Mouse (Mus musculus) lung, postnatal 0 days (tissue): Measurements from ENCODE around the gene Plpp3. TPM values are rescaled to one million over a fixed set of nuclear protein-coding genes. Genes with fewer than 3 reads are reported as not detected.

Experiments
- ATAC-seq: fragments of 200-750 bp; cut with Nextera tagmentation; 2 replicates; pipeline ENCODE4 v1.8.0; 2017; ENCODE audit warnings: moderate library complexity
- DNase-seq: peaks from one replicate; pipeline ENCODE4 v3.0.0-alpha.2; 2016; ENCODE audit warnings: low spot score
- H3K27ac ChIP-seq: fragments of 300-500 bp; sonication (generic); 2 replicates; pipeline ENCODE4 v1.5.1; 2014; ENCODE audit warnings: antibody characterized with exemption, mild to moderate bottlenecking, low read length, mixed read lengths
- H3K27me3 ChIP-seq: fragments of 300-500 bp; sonication (generic); replicated peaks from 2 replicates; pipeline ENCODE4 v1.6.1; 2014; ENCODE audit warnings: low read length, mixed read lengths; ENCODE audit not compliant: insufficient read depth
- H3K36me3 ChIP-seq: fragments of 300-500 bp; sonication (generic); 2 replicates; pipeline ENCODE4 v1.6.1; 2014; ENCODE audit warnings: low read length, mixed read lengths; ENCODE audit not compliant: insufficient read depth
- H3K4me1 ChIP-seq: fragments of 300-500 bp; sonication (generic); 2 replicates; pipeline ENCODE4 v1.6.1; 2014; ENCODE audit warnings: antibody characterized with exemption, low read depth, low read length, mixed read lengths; ENCODE audit not compliant: insufficient read depth
- H3K4me2 ChIP-seq: fragments of 300-500 bp; sonication (generic); replicated peaks from 2 replicates; pipeline ENCODE4 v1.6.1; 2014; ENCODE audit warnings: low read depth, mild to moderate bottlenecking, low read length, moderate library complexity, mixed read lengths
- H3K4me3 ChIP-seq: fragments of 300-500 bp; sonication (generic); 2 replicates; pipeline ENCODE4 v1.5.1; 2014; ENCODE audit warnings: low read depth, low read length
- H3K9ac ChIP-seq: fragments of 300-500 bp; sonication (generic); replicated peaks from 2 replicates; pipeline ENCODE4 v1.6.1; 2014; ENCODE audit warnings: low read depth, mild to moderate bottlenecking
- H3K9me3 ChIP-seq: fragments of 300-500 bp; sonication (generic); 2 replicates; pipeline ENCODE4 v1.6.1; 2016; ENCODE audit warnings: low read length, mixed read lengths
- CTCF ChIP-seq: IDR thresholded peaks from 2 replicates; pipeline ENCODE4 v1.5.1; 2016; ENCODE audit warnings: antibody characterized with exemption, mild to moderate bottlenecking
- EP300 ChIP-seq: IDR thresholded peaks from 2 replicates; pipeline ENCODE4 v1.6.1; 2016; ENCODE audit warnings: antibody characterized with exemption, mild to moderate bottlenecking, control low read depth
- WGBS: fragments of 180-500 bp; shearing (Covaris S2); extraction: QIAGEN DNeasy Blood & Tissue Kit; methylation state at CpG from one replicate; pipeline ENCODE4 v1.1.7; 2014; 5-methylcytosine and 5-hydroxymethylcytosine counted together
- polyA plus RNA-seq: library from polyadenylated mRNA; unstranded; fragments of >200 nt; fragmentation: Nextera tagmentation; extraction: Ambion mirVana; gene quantifications from 2 replicates; pipeline ENCODE4 v1.2.1, GENCODE M21; 2015

The Plpp3 gene
- polyA plus RNA-seq, 1 experiment from 2014 or later, result 134 TPM

- 0 out of 2 replicates have a peak, but pooled peaks cover 1% of the 10 kb centered on the region for H3K36me3 ChIP-seq
- H3K4me2 ChIP-seq, result no peak overlapping the region
- no peak for DNase-seq
- H3K9ac ChIP-seq, result no peak overlapping the region
- no peaks in the 10 kb centered on the region for H3K9me3 ChIP-seq
- H3K4me3 ChIP-seq, result no peak overlapping the region
- 12% methylated on average over 5 of the region's 5 CpGs for WGBS
- TF ChIP-seq EP300 (peak; percentile 18; the same call in 1 of the 2 replicates), CTCF (no peak)
- no peaks in the 10 kb centered on the region for H3K27me3 ChIP-seq
- peaks cover 20% of the 10 kb centered on the region; the same call in 1 of the 2 replicates for H3K4me1 ChIP-seq
- ATAC-seq, result no peak
- no peak overlapping the region for H3K27ac ChIP-seq
Measured at GRCm38 (mm10) chr4:105192665-105193064, 35.5 kb downstream of the Plpp3 start.

- peaks cover 8% of the 10 kb centered on the region; the same call in 1 of the 2 replicates for H3K36me3 ChIP-seq
- no peaks in the 10 kb centered on the region for H3K27me3 ChIP-seq
- H3K27ac ChIP-seq, result no peak overlapping the region
- no peak for DNase-seq
- no peak for TF ChIP-seq CTCF
- no peaks in the 10 kb centered on the region for H3K9me3 ChIP-seq
- no peak for ATAC-seq
- H3K9ac ChIP-seq, result no peak overlapping the region
- WGBS, result 66% methylated on average over 9 of the region's 9 CpGs
- peaks cover 9% of the 10 kb centered on the region; the same call in 1 of the 2 replicates for H3K4me1 ChIP-seq
- no peak overlapping the region for H3K4me2 ChIP-seq
- H3K4me3 ChIP-seq, result no peak overlapping the region
Measured at GRCm38 (mm10) chr4:105195256-105195655, 38.1 kb downstream of the Plpp3 start.

- Histone ChIP-seq H3K36me3 (peaks cover 8% of the 10 kb centered on the region; the same call in 1 of the 2 replicates), H3K9ac (no peak overlapping the region), H3K9me3 (no peaks in the 10 kb centered on the region), H3K4me3 (no peak overlapping the region), H3K27me3 (no peaks in the 10 kb centered on the region), H3K27ac (no peak overlapping the region), H3K4me1 (peaks cover 7% of the 10 kb centered on the region; the same call in 1 of the 2 replicates), H3K4me2 (no peak overlapping the region)
- 65% methylated on average over 9 of the region's 9 CpGs for WGBS
- ATAC-seq (no peak), DNase-seq (no peak)
- no peak for TF ChIP-seq EP300
- TF ChIP-seq CTCF, result no peak
Measured at GRCm38 (mm10) chr4:105196099-105196498, 39.0 kb downstream of the Plpp3 start.

GRCm38 (mm10) chr4:105196993-105197765, 40.0 kb downstream of the Plpp3 start:
- Histone ChIP-seq H3K27ac (no peak overlapping the region), H3K4me3 (no peak overlapping the region), H3K9me3 (no peaks in the 10 kb centered on the region), H3K4me2 (no peak overlapping the region), H3K9ac (no peak overlapping the region), H3K27me3 (no peaks in the 10 kb centered on the region), H3K4me1 (no peaks in the 10 kb centered on the region; the same call in 1 of the 2 replicates), H3K36me3 (peaks cover 8% of the 10 kb centered on the region; the same call in 1 of the 2 replicates)
- TF ChIP-seq CTCF (no peak), EP300 (no peak)
- 59% methylated on average over 9 of the region's 9 CpGs for WGBS
- DNase-seq (no peak), ATAC-seq (no peak)

- WGBS, result 88% methylated on average over 5 of the region's 5 CpGs
- ATAC-seq, result no peak
- no peaks in the 10 kb centered on the region for H3K27me3 ChIP-seq
- H3K4me3 ChIP-seq, result no peak overlapping the region
- no peaks in the 10 kb centered on the region; the same call in 1 of the 2 replicates for H3K4me1 ChIP-seq
- no peak overlapping the region for H3K4me2 ChIP-seq
- H3K27ac ChIP-seq, result no peak overlapping the region
- DNase-seq, result no peak
- no peak for TF ChIP-seq EP300
- TF ChIP-seq CTCF, result no peak
- no peaks in the 10 kb centered on the region for H3K9me3 ChIP-seq
- H3K36me3 ChIP-seq, result peaks cover 8% of the 10 kb centered on the region; the same call in 1 of the 2 replicates
- no peak overlapping the region for H3K9ac ChIP-seq
Measured at GRCm38 (mm10) chr4:105198696-105199095, 41.5 kb downstream of the Plpp3 start.

GRCm38 (mm10) chr4:105199345-105199744, 42.2 kb downstream of the Plpp3 start:
- ATAC-seq, result no peak
- WGBS, result 73% methylated on average over 8 of the region's 8 CpGs
- peaks cover 8% of the 10 kb centered on the region; the same call in 1 of the 2 replicates for H3K36me3 ChIP-seq

More at GRCm38 (mm10) chr4:105199345-105199744, 42.2 kb downstream of the Plpp3 start:
- Histone ChIP-seq H3K27me3 (no peaks in the 10 kb centered on the region), H3K9ac (no peak overlapping the region), H3K9me3 (no peaks in the 10 kb centered on the region), H3K4me3 (no peak overlapping the region), H3K27ac (no peak overlapping the region), H3K4me1 (peaks cover 4% of the 10 kb centered on the region; the same call in 1 of the 2 replicates), H3K4me2 (no peak overlapping the region)
- TF ChIP-seq EP300, result no peak
- no peak for TF ChIP-seq CTCF
- no peak for DNase-seq
